Mouse (Mus musculus) megakaryocyte, embryonic 14.5 days (primary cell): ENCODE results near the gene Tmod2. TPM values are rescaled to one million over a fixed set of nuclear protein-coding genes. Genes with fewer than 3 reads are reported as not detected.

Source experiments
- H3K27me3 ChIP-seq: replicated peaks from 2 replicates; pipeline ENCODE3; 2012; ENCODE audit warnings: inconsistent platforms
- H3K36me3 ChIP-seq: replicated peaks from 2 replicates; pipeline ENCODE3; 2012; ENCODE audit warnings: low read length, inconsistent platforms, mixed read lengths
- H3K4me1 ChIP-seq: 2 replicates; pipeline ENCODE4 v1.6.1; 2012; ENCODE audit warnings: inconsistent platforms
- H3K4me3 ChIP-seq: replicated peaks from 2 replicates; pipeline ENCODE3; 2012; ENCODE audit warnings: moderate library complexity, mild to moderate bottlenecking, inconsistent platforms
- H3K9me3 ChIP-seq: 2 replicates; pipeline ENCODE4 v1.6.1; 2012; ENCODE audit warnings: inconsistent platforms
- FLI1 ChIP-seq: IDR thresholded peaks from 2 replicates; pipeline ENCODE4 v1.6.1; 2012; ENCODE audit warnings: low read length, inconsistent platforms, mixed read lengths
- GATA1 ChIP-seq: IDR thresholded peaks from 3 replicates; pipeline ENCODE4 v1.6.1; 2012; ENCODE audit warnings: mixed read lengths, low read length, inconsistent platforms, borderline replicate concordance
- polyA plus RNA-seq: library from polyadenylated mRNA; stranded (reverse); fragments of >175 nt; gene quantifications from 2 replicates; pipeline ENCODE4 v1.2.3, GENCODE M21; 2012; ENCODE audit warnings: low replicate concordance; ENCODE audit not compliant: insufficient read depth

Gene Tmod2
- polyA plus RNA-seq, 1 experiment, result not detected

- Histone ChIP-seq H3K36me3 (no peaks in the 10 kb centered on the region), H3K4me3 (no peak overlapping the region), H3K27me3 (peaks cover 46% of the 10 kb centered on the region), H3K9me3 (no peaks in the 10 kb centered on the region), H3K4me1 (0 out of 2 replicates have a peak, but pooled peaks cover 4% of the 10 kb centered on the region)
- TF ChIP-seq GATA1, result no peak
- TF ChIP-seq FLI1, result no peak
Observed at GRCm38 (mm10) chr9:75601510-75601909, 9.6 kb downstream of the Tmod2 start.

DNA sequence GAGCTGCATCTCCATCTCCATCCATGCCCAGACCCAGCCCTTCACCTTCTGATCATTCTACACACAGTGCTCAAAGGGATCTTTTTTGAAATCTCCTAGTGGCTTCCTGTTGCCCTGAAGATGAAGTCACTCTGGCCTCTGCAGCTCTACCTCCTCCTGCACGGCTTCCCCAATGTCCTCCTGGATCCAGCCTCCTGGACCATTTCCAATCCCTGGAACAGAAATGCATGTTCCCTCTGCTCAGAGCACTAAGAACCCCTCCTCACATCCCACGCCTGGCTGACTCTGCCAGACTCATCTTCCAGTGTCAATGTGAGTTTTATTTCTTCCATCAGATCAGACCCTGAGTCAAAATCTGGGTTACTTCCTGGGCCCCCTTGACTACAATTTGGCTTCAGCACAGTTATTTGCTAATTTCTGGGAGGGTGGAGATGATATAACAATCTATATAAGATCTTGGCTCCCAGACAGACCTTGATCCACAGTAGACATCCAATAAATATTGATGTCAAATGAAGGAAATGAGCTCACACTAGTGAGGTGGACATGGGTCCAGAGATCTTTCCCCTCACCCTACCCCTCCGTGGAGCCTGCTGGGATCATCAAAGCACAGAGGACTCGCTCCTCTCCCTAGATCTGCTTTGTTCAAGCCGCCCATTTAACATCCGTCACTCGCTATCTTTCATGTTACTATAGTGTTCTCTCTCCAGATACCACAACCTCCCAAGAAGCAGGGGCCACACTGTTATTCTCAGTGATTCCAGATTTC lies 10.8 kb downstream of the Tmod2 start:
- H3K36me3 ChIP-seq, result no peaks in the 10 kb centered on the region
- no peaks in the 10 kb centered on the region for H3K9me3 ChIP-seq
- H3K27me3 ChIP-seq, result peaks cover 45% of the 10 kb centered on the region
- H3K4me3 ChIP-seq, result no peak overlapping the region
- H3K4me1 ChIP-seq, result 0 out of 2 replicates have a peak, but pooled peaks cover 4% of the 10 kb centered on the region
- no peak for TF ChIP-seq GATA1
- no peak for TF ChIP-seq FLI1

DNA sequence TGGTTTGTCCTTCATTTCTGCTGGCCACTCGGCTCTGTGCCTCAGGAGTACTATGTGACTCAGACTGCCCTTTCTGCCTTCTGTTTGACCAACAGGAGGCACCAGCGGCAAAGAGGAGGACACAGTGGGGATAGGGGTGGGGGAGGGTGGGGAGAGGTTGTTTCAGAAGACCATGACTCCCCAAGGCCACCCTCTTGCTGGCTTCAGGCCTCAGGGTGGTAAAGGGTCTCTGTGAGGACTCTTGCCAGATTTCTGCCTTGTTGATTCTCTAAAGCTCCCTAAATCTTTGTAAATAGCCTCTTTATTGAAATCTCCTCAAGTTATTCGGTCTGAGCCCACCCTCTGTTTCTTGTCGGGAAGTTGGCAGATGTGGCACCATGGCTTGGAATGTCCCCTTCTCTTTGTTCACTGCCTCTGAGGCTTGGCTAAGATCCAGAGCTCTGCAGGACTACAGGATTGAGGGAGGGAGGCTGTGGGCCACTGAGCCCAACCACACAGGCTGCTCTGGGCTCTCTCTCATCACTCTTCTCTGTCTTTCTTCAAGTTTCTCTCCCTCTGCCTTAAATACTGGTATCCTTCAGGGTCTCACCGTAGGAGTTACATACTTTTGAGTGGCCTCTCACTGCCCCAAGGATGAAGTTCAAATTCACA lies 11.8 kb downstream of the Tmod2 start:
- Histone ChIP-seq H3K36me3 (no peaks in the 10 kb centered on the region), H3K9me3 (no peaks in the 10 kb centered on the region), H3K4me3 (no peak overlapping the region), H3K4me1 (0 out of 2 replicates have a peak, but pooled peaks cover 4% of the 10 kb centered on the region), H3K27me3 (peaks cover 51% of the 10 kb centered on the region)
- TF ChIP-seq GATA1 (no peak), FLI1 (no peak)

DNA sequence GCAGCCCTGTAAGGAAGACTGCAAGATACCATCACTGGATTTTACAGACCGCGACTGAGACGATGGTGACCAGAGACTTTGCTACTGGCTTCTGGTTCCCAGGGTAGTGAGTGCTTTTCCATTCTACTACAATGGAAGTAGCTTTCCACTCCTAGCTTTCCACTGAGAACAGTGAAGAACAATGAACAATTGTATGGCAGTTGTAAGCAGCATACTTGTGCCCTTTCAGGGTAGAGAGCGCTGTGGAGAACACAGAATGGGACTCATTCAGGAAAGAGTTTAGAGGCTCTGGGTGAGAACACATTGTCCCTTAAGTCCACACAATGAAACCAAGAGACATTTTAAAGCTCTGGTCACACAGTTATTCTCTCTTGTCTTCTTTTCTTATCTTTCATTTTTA lies 13.5 kb downstream of the Tmod2 start:
- no peaks in the 10 kb centered on the region for H3K9me3 ChIP-seq
- H3K4me1 ChIP-seq, result 0 out of 2 replicates have a peak, but pooled peaks cover 4% of the 10 kb centered on the region
- peaks cover 63% of the 10 kb centered on the region for H3K27me3 ChIP-seq
- TF ChIP-seq GATA1, result no peak
- TF ChIP-seq FLI1, result no peak
- H3K36me3 ChIP-seq, result no peaks in the 10 kb centered on the region
- no peak overlapping the region for H3K4me3 ChIP-seq

DNA sequence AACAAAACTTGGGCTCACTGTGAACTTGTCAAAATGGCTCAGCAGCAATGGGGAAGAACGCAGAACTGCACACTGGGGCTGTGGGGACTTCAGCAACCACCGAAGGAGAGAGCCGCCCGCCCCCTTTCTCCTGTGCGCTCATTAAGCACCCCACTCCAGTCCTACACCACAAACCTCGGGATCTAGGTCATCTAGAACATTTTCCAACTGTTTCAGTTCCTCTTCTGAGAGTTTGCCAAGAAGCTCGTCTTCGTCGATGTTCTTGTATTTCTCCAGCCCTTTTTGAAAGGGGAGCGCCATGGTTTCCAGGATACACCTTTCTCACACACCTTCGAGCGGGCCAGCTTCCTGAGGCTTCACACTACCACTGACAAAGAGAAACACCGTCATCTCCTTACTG lies 14.1 kb downstream of the Tmod2 start:
- Histone ChIP-seq H3K9me3 (peaks cover 4% of the 10 kb centered on the region; the same call in 1 of the 2 replicates), H3K27me3 (peaks cover 66% of the 10 kb centered on the region), H3K4me1 (0 out of 2 replicates have a peak, but pooled peaks cover 4% of the 10 kb centered on the region), H3K36me3 (no peaks in the 10 kb centered on the region), H3K4me3 (no peak overlapping the region)
- TF ChIP-seq GATA1 (no peak), FLI1 (no peak)

GRCm38 (mm10) chr9:75593481-75593880 lies 17.6 kb downstream of the Tmod2 start:
- no peaks in the 10 kb centered on the region for H3K36me3 ChIP-seq
- TF ChIP-seq GATA1, result no peak
- no peak for TF ChIP-seq FLI1
- H3K9me3 ChIP-seq, result peaks cover 11% of the 10 kb centered on the region
- no peak overlapping the region for H3K4me3 ChIP-seq
- no peaks in the 10 kb centered on the region for H3K4me1 ChIP-seq
- peaks cover 53% of the 10 kb centered on the region for H3K27me3 ChIP-seq

- TF ChIP-seq GATA1 (no peak), FLI1 (no peak)
- Histone ChIP-seq H3K4me1 (no peaks in the 10 kb centered on the region), H3K9me3 (peaks cover 11% of the 10 kb centered on the region)
Observed at GRCm38 (mm10) chr9:75589850-75590790, 21.0 kb downstream of the Tmod2 start.

GRCm38 (mm10) chr9:75581694-75582350 lies 29.3 kb downstream of the Tmod2 start:
- Histone ChIP-seq H3K9me3 (no peaks in the 10 kb centered on the region), H3K4me1 (no peaks in the 10 kb centered on the region), H3K4me3 (no peak overlapping the region), H3K36me3 (no peaks in the 10 kb centered on the region), H3K27me3 (peaks cover 20% of the 10 kb centered on the region)
- TF ChIP-seq GATA1 (no peak), FLI1 (no peak)

More at GRCm38 (mm10) chr9:75589850-75590790, 21.0 kb downstream of the Tmod2 start:
- no peak overlapping the region for H3K4me3 ChIP-seq
- H3K27me3 ChIP-seq, result peaks cover 55% of the 10 kb centered on the region
- H3K36me3 ChIP-seq, result no peaks in the 10 kb centered on the region

DNA sequence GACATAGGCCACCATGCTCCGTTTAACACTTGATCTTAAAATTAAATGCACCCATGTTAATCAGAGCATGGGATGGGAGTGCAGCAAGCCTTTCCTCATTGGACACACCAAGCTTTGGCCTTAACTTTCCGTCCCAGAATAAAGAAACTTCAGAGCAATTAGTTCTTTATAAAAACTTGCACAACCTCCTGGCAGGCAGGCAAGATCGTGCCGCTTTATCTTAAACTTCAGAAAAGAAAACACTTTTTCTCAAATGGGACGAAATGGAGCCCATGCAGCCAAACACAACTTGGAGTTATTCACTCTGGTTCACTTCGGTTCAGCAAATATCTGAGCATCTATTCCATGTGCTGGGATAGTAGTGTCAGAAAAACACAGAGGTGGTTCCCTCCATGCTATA lies 31.8 kb downstream of the Tmod2 start:
- H3K27me3 ChIP-seq, result peaks cover 12% of the 10 kb centered on the region
- H3K4me1 ChIP-seq, result peaks cover 4% of the 10 kb centered on the region; the same call in 1 of the 2 replicates
- TF ChIP-seq GATA1 (no peak), FLI1 (no peak)
- H3K4me3 ChIP-seq, result no peak overlapping the region
- H3K9me3 ChIP-seq, result no peaks in the 10 kb centered on the region
- H3K36me3 ChIP-seq, result no peaks in the 10 kb centered on the region
